Comparison of ENCODE assay signal across 20 mouse cellular contexts in the genomic region with DNA sequence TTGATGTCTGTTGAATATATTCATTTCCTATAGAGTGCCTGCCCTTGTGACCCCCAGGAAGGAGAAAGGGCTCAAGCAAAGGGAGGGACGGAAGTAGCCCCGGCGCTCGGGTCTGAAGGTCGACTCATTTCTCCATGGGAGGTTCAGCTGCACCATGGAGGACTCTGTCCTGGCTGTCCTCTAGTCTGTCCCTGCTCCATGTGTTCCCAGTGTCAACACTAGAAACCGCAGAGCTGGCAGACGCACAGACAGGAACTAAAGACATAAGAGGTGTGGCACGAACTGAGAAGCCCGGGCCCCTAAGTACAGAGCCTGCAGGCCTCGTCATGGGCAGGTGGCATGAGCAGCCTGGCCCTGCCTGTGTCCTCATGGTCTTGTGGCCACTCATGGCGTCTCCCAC.
DNase-seq lines count a peak whose midpoint lies in the region; ATAC-seq and TF ChIP-seq lines count a peak whose summit lies in the region.
"Had no signal": no experiment of that assay in that cellular context is flagged by ENCODE, and none has a peak within 500 bp of the region (broad histone marks: within the 10 kb centered on the region; RNA-seq: fewer than 3 reads in every experiment).

No protein-coding gene starts in this region.

- DNase-seq in kidney, adult 9 months, result peak; percentile 24
- no peak for DNase-seq in kidney, postnatal 4 days
- DNase-seq in G1E (ENCODE audit: low spot score), result no peak
- peak; percentile 67 for DNase-seq in lung, postnatal 0 days (ENCODE audit: low spot score)
- DNase-seq in stomach, postnatal 0 days (ENCODE audit: low spot score), result peak; percentile 31
- DNase-seq in right cerebral cortex, adult 18-20 months, result no peak
- DNase-seq in cerebellum, adult 18-20 months, result no peak
- DNase-seq: cerebellum, adult 8-10 months; cerebellum, postnatal 36 days; embryo, embryonic 11 days; heart, postnatal 4 days; kidney, adult 8-10 months had no signal

- peak overlapping the region; percentile 30; the same call in 1 of the 2 replicates for H3K4me3 ChIP-seq in G1E (ENCODE audit: low read depth, low read length)
- H3K4me3 ChIP-seq in lung, postnatal 0 days (ENCODE audit: low read depth, low read length), result no peak overlapping the region
- H3K4me3 ChIP-seq in stomach, postnatal 0 days (ENCODE audit: low read depth, low read length), result no peak overlapping the region
- H3K4me3 ChIP-seq: embryonic facial prominence, embryonic 13.5 days; forebrain, embryonic 15.5 days; heart, embryonic 15.5 days; limb, embryonic 15.5 days; midbrain, embryonic 12.5 days had no signal

- no peak overlapping the region for H3K4me2 ChIP-seq in lung, postnatal 0 days (replicated peaks; ENCODE audit: low read depth, low read length)
- no peak overlapping the region for H3K4me2 ChIP-seq in stomach, postnatal 0 days (replicated peaks; ENCODE audit: low read depth)
- H3K4me2 ChIP-seq: embryonic facial prominence, embryonic 13.5 days; forebrain, embryonic 15.5 days; heart, embryonic 15.5 days; hindbrain, embryonic 14.5 days; limb, embryonic 15.5 days; lung, embryonic 14.5 days; midbrain, embryonic 12.5 days had no signal

- H3K27me3 ChIP-seq in G1E (ENCODE audit: insufficient read depth, low read length), result no peaks in the 10 kb centered on the region
- H3K27me3 ChIP-seq in lung, postnatal 0 days (replicated peaks; ENCODE audit: insufficient read depth, low read length), result no peaks in the 10 kb centered on the region
- no peaks in the 10 kb centered on the region for H3K27me3 ChIP-seq in stomach, postnatal 0 days (ENCODE audit: control insufficient read depth, insufficient read depth, low read length)
- H3K27me3 ChIP-seq: embryonic facial prominence, embryonic 13.5 days; forebrain, embryonic 15.5 days; heart, embryonic 15.5 days; limb, embryonic 15.5 days; midbrain, embryonic 12.5 days had no signal

- no peak overlapping the region for H3K27ac ChIP-seq in lung, postnatal 0 days (ENCODE audit: low read length)
- H3K27ac ChIP-seq in stomach, postnatal 0 days (replicated peaks), result no peak overlapping the region
- H3K27ac ChIP-seq: embryonic facial prominence, embryonic 13.5 days; forebrain, embryonic 15.5 days; heart, embryonic 15.5 days; hindbrain, embryonic 14.5 days; limb, embryonic 15.5 days; midbrain, embryonic 12.5 days had no signal

- 64% methylated on average over 11 of the region's 11 CpGs for WGBS in lung, postnatal 0 days
- 94% methylated on average over 11 of the region's 11 CpGs for WGBS in stomach, postnatal 0 days

- ATAC-seq in G1E (ENCODE audit: extremely low read depth, insufficient number of reproducible peaks, low FRiP score, poor library complexity, severe bottlenecking), result no peak
- ATAC-seq in lung, postnatal 0 days, result peak; percentile 61
- peak; percentile 88 for ATAC-seq in stomach, postnatal 0 days (ENCODE audit: low FRiP score, low TSS enrichment)
- ATAC-seq: forebrain, embryonic 15.5 days; inflammation-experienced regulatory T-cells, adult 6 months had no signal

- peaks cover 82% of the 10 kb centered on the region for H3K9me3 ChIP-seq in G1E (replicated peaks)
- no peaks in the 10 kb centered on the region for H3K9me3 ChIP-seq in lung, postnatal 0 days (ENCODE audit: low read length)
- H3K9me3 ChIP-seq in stomach, postnatal 0 days (ENCODE audit: control insufficient read depth, low read length), result no peaks in the 10 kb centered on the region
- H3K9me3 ChIP-seq: embryonic facial prominence, embryonic 13.5 days; forebrain, embryonic 15.5 days; heart, embryonic 15.5 days; limb, embryonic 15.5 days; midbrain, embryonic 12.5 days had no signal

- TF ChIP-seq CTCF in G1E (IDR thresholded peaks at IDR 0.05; ENCODE audit: low read depth, low read length), result no peak
- TF ChIP-seq CTCF in lung, postnatal 0 days (IDR thresholded peaks at IDR 0.05), result no peak
- TF ChIP-seq CTCF in stomach, postnatal 0 days (IDR thresholded peaks at IDR 0.05; ENCODE audit: low read depth), result no peak

- no peaks in the 10 kb centered on the region for H3K4me1 ChIP-seq in G1E (ENCODE audit: insufficient read depth, low read depth, low read length)
- peaks cover 4% of the 10 kb centered on the region; the same call in 1 of the 2 replicates for H3K4me1 ChIP-seq in lung, postnatal 0 days (ENCODE audit: insufficient read depth, low read depth, low read length)
- H3K4me1 ChIP-seq in stomach, postnatal 0 days (replicated peaks; ENCODE audit: control insufficient read depth, insufficient read depth), result no peaks in the 10 kb centered on the region
- H3K4me1 ChIP-seq: embryonic facial prominence, embryonic 13.5 days; forebrain, embryonic 15.5 days; heart, embryonic 15.5 days; limb, embryonic 15.5 days; midbrain, embryonic 12.5 days had no signal

- TF ChIP-seq EP300 in lung, postnatal 0 days (IDR thresholded peaks at IDR 0.05), result no peak
- TF ChIP-seq EP300 in stomach, postnatal 0 days (optimal IDR thresholded peaks at IDR 0.05), result no peak

- no peak overlapping the region for H3K9ac ChIP-seq in lung, postnatal 0 days (replicated peaks; ENCODE audit: low read depth)
- no peak overlapping the region for H3K9ac ChIP-seq in stomach, postnatal 0 days (ENCODE audit: low read length)
- H3K9ac ChIP-seq: embryonic facial prominence, embryonic 13.5 days; forebrain, embryonic 15.5 days; heart, embryonic 15.5 days; hindbrain, embryonic 14.5 days; limb, embryonic 15.5 days; lung, embryonic 14.5 days; midbrain, embryonic 12.5 days had no signal

- no peaks in the 10 kb centered on the region for H3K36me3 ChIP-seq in G1E (replicated peaks)
- peaks cover 43% of the 10 kb centered on the region for H3K36me3 ChIP-seq in lung, postnatal 0 days (ENCODE audit: insufficient read depth, low read length)
- peaks cover 48% of the 10 kb centered on the region for H3K36me3 ChIP-seq in stomach, postnatal 0 days (ENCODE audit: control insufficient read depth, insufficient read depth, low read length)

Comparison
In these comparisons a context has a peak if more than half of its experiments do, and no peak if none do; other contexts are left out.
1. DNase-seq: peak in kidney, adult 9 months (single experiment), lung, postnatal 0 days (single experiment) and stomach, postnatal 0 days (single experiment); none in kidney, postnatal 4 days (0 of 2), G1E (single experiment), right cerebral cortex, adult 18-20 months (single experiment) and cerebellum, adult 18-20 months (0 of 2).